Mouse (Mus musculus) layer of hippocampus, adult 18-20 months (tissue): ENCODE data around the gene Hmgn2. TPM values are rescaled to one million over a fixed set of nuclear protein-coding genes. Genes with fewer than 3 reads are reported as not detected.

Experiments
- DNase-seq, 2 experiments: peaks; one replicate each; pipeline ENCODE4 v3.0.0; 2022; ENCODE audit warnings: low spot score in 2 of 2
- total RNA-seq, 2 experiments: library from RNA; stranded (reverse); gene quantifications; 2 replicates each; pipeline ENCODE4 v1.2.3; 2021

The Hmgn2 gene
- total RNA-seq, 2 experiments from 2014 or later, result 98.1 to 114 TPM

GRCm38 (mm10) chr4:133928576-133929277, 39.7 kb downstream of the Hmgn2 start:
- DNase-seq, result no peak

GRCm38 (mm10) chr4:133925204-133925603, 43.2 kb downstream of the Hmgn2 start:
- DNase-seq, result no peak

GRCm38 (mm10) chr4:133923743-133924142, 44.7 kb downstream of the Hmgn2 start:
- DNase-seq, result no peak

GRCm38 (mm10) chr4:133918093-133918825, 50.2 kb downstream of the Hmgn2 start:
- peak; percentile 35 to 50 for DNase-seq

Other genes starting within 250 kb of the Hmgn2 start
- 10 to 100 TPM; 81.2 to 83.2 TPM for gene Arid1a, start 211.9 kb downstream of the Hmgn2 start, total RNA-seq
- gene Rps6ka1, start 80.9 kb downstream of the Hmgn2 start, total RNA-seq, result 10 to 100 TPM; 10.6 to 10.9 TPM
- gene Dhdds, start 32.3 kb upstream of the Hmgn2 start, total RNA-seq, result 10 to 100 TPM; 56.6 to 61.9 TPM
- not detected for gene Lin28a, start 50.2 kb upstream of the Hmgn2 start, total RNA-seq
- gene Zfp683, start 85.2 kb upstream of the Hmgn2 start, total RNA-seq, result not detected
- 1 to 10 TPM; 2.1 to 4.2 TPM for gene Crybg2, start 92.2 kb upstream of the Hmgn2 start, total RNA-seq
- gene Cd52, start 126.4 kb upstream of the Hmgn2 start, total RNA-seq, result 1 to 10 TPM in 1 of 2 experiments, under 1 TPM in 1; 0.74 to 1.9 TPM
- gene Ubxn11, start 133.9 kb upstream of the Hmgn2 start, total RNA-seq, result 10 to 100 TPM; 33.5 TPM
- gene Sh3bgrl3, start 160.1 kb upstream of the Hmgn2 start, total RNA-seq, result 100 to 1,000 TPM; 250 to 270 TPM
- gene Cep85, start 218.5 kb upstream of the Hmgn2 start, total RNA-seq, result 10 to 100 TPM; 15.3 to 17.2 TPM
- gene Gm7534, start 234.4 kb upstream of the Hmgn2 start, total RNA-seq, result not detected